Mouse (Mus musculus): ENCODE data around the gene Gm5089. TPM values are rescaled to one million over a fixed set of nuclear protein-coding genes. Genes with fewer than 3 reads are reported as not detected.

Gm5089 gene
- total RNA-seq, 2 experiments from 2014 or later: 0.28 to 0.34 TPM

DNA sequence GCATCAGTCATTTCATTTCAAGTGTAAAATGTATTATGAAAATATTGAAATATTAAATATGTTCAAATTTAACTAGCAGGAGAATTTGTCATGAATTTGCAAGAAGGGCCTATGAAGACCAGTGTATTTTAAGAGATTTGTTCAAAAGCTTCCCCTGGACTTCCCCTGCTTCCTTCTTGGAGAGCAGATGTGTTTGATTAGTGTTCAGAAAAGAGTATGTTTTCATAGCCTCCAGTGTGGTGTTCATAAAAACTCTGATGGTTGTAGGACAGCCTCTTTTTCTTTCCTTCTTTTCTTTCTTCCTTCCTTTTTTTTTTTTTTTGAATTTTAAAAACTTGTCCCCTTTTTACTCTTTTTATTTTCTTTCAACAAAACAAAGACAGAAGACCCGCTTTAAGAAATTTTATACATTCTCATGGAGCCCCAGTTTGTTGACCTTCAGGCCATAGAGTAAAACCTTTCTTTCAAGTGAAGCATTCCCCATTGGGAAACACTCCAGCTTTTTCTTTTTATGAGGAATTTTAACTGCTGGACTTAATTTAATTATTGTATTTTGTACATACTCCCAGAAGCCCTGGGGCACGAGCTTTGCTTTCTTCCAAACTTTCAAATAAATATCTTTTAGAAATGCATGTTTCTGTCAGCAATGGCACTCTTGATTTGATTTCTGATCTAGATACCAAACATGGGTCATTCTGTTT lies 37.9 kb downstream of the Gm5089 start:
- TF ChIP-seq CTCF (IDR thresholded peaks at IDR 0.05): no peak
- no peak overlapping the region for H3K27ac ChIP-seq
- DNase-seq (ENCODE audit: extremely low spot score in 1 of 2, low spot score in 2 of 2): no peak
- intact Hi-C loops (cut with DNase I): no loop called here
- H3K4me3 ChIP-seq: no peak overlapping the region

DNA sequence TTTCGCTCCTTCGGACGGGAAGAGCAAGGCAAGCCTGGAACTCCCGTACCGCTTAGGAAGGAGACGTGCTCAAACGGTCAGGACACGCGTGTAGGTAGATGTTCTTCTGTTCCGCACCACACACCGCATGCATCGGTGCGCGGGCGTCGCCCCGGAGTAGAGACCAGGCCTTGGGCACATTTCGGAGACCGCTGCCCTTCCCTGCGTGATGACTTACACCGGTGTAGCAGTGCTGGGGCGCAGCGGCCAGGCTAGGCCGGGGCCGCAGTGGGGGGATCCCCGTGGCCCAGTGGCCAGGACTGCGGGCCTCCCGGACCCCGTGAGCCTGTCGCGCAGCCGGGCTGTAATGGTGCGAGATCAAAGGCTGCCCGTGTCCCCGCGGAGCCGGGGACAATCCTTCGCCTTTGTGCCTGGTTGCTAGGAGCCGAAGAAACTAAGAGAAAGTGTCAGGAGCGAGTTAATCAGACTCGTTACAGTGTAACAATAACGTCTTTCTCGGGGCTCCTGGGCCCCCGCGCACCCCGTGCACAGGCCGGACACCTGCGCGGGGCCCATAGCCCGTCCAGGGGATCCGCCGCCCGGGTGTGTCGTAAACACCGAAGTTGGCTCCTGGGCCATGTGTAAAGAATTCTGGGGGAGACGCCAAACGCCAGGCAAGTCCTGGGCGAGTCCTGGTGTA lies 44.2 kb downstream of the Gm5089 start:
- peak; percentile 14 to 18 for DNase-seq (ENCODE audit: extremely low spot score in 1 of 2, low spot score in 2 of 2)
- Histone ChIP-seq H3K4me3 (peak overlapping the region; percentile 17), H3K27ac (peak overlapping the region; percentile 53; the same call in 1 of the 2 replicates)
- intact Hi-C loops (cut with DNase I): loop anchor here (1.0 to 10.0 kb wide), 2 partner anchors 44 to 182 kb away; no protein-coding TSS in a partner anchor
- no peak for TF ChIP-seq CTCF (IDR thresholded peaks at IDR 0.05)

- H3K4me3 ChIP-seq: peak overlapping the region; percentile 17
- intact Hi-C loops (cut with DNase I): loop anchor here (1.0 to 10.0 kb wide), 2 partner anchors 44 to 181 kb away; no protein-coding TSS in a partner anchor
- TF ChIP-seq CTCF (IDR thresholded peaks at IDR 0.05): no peak; the same call in none of the 2 replicates
- peak overlapping the region; percentile 53; the same call in 1 of the 2 replicates for H3K27ac ChIP-seq
- DNase-seq (ENCODE audit: extremely low spot score in 1 of 2, low spot score in 2 of 2): no peak
These were observed 44.9 kb downstream of the Gm5089 start for GRCm38 (mm10) chr14:122405897-122406540.

GRCm38 (mm10) chr14:122405236-122405635 lies 45.7 kb downstream of the Gm5089 start:
- no peak overlapping the region for H3K27ac ChIP-seq
- no peak for DNase-seq (ENCODE audit: extremely low spot score in 1 of 2, low spot score in 2 of 2)
- H3K4me3 ChIP-seq: no peak overlapping the region
- no peak for TF ChIP-seq CTCF (IDR thresholded peaks at IDR 0.05)
- intact Hi-C loops (cut with DNase I): loop anchor here (10.0 kb wide), 1 partner anchor 180 kb away; no protein-coding TSS in a partner anchor

DNA sequence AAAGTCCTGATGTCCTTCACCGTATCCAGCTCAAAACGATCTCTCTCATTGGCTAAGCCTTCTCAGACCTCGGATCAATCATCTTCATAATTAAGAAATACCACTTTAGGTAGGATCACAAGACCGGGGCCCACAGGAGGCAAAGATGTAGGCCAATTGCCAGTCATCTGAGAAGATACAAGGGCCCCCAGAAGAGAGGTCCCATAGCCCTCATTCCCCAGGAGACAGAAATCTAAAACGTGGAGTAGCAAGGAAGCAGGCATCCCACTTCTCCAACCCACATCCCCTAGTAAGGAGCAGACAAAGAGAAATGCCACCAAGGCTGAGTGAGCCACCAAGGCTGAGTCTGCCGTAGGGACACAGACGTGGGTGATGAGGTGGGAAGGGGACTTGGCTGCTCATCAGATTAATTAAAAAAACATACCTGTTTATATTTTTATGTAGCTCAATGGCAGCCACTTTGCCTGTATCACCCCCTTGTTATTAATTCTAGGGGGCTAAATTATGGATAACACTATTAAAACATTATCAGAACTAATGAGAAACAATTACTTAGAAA lies 46.2 kb downstream of the Gm5089 start:
- intact Hi-C loops (cut with DNase I): loop anchor here (10.0 kb wide), 1 partner anchor 180 kb away; no protein-coding TSS in a partner anchor
- Histone ChIP-seq H3K4me3 (no peak overlapping the region), H3K27ac (no peak overlapping the region)
- no peak for TF ChIP-seq CTCF (IDR thresholded peaks at IDR 0.05)
- no peak for DNase-seq (ENCODE audit: extremely low spot score in 1 of 2, low spot score in 2 of 2)

GRCm38 (mm10) chr14:122403422-122403940 lies 47.4 kb downstream of the Gm5089 start:
- TF ChIP-seq CTCF (IDR thresholded peaks at IDR 0.05): no peak
- Histone ChIP-seq H3K4me3 (no peak overlapping the region), H3K27ac (no peak overlapping the region; the same call in 1 of the 2 replicates)
- intact Hi-C loops (cut with DNase I): loop anchor here (10.0 kb wide), 1 partner anchor 179 kb away; no protein-coding TSS in a partner anchor
- no peak for DNase-seq (ENCODE audit: extremely low spot score in 1 of 2, low spot score in 2 of 2)

GRCm38 (mm10) chr14:122402716-122403258 lies 48.1 kb downstream of the Gm5089 start:
- no peak overlapping the region for H3K4me3 ChIP-seq
- H3K27ac ChIP-seq: no peak overlapping the region
- intact Hi-C loops (cut with DNase I): loop anchor here (10.0 kb wide), 1 partner anchor 178 kb away; no protein-coding TSS in a partner anchor
- DNase-seq (ENCODE audit: extremely low spot score in 1 of 2, low spot score in 2 of 2): no peak
- no peak for TF ChIP-seq CTCF (IDR thresholded peaks at IDR 0.05)

DNA sequence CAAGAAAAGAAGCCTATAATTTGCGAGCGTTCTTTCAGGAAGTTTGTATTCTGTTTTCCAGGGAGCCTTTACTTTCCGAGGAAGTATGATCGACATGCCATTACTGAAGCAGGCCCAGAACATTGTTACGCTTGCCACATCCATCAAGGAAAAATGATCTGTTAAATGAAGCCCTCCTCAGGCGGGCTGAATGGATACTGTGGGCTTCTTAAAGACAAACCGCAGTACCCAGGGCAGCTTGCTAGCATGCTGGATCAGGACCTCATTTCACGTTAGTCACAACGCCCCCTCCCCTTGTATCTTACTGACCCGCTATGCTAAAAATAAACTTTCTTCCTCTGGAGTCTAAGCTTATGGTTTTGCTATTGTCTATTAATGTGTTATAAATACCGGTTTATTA lies 49.0 kb downstream of the Gm5089 start:
- intact Hi-C loops (cut with DNase I): loop anchor here (10.0 kb wide), 1 partner anchor 177 kb away; no protein-coding TSS in a partner anchor
- H3K27ac ChIP-seq: no peak overlapping the region
- no peak for DNase-seq (ENCODE audit: extremely low spot score in 1 of 2, low spot score in 2 of 2)
- TF ChIP-seq CTCF (IDR thresholded peaks at IDR 0.05): no peak
- no peak overlapping the region for H3K4me3 ChIP-seq

DNA sequence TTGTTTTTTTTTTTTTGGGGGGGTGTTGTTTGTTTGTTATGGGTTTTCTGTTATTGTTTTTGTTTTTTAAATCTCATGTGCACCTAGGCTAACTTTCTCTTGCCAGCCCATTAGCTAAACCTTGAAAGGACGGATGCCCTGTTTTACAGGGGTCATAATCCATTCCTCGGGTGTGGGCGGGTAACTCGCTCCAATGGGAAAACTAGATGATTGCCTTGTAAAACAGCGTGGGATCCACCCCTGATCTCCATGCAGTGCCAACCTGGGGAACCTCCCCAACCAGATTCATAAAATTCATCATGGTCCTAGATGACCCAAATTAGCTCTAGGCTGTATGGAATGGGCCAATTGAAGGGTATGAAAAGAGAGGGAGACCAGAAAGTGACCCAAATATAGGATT lies 51.0 kb downstream of the Gm5089 start:
- intact Hi-C loops (cut with DNase I): loop anchor here (10.0 kb wide), 1 partner anchor 175 kb away; no protein-coding TSS in a partner anchor
- Histone ChIP-seq H3K4me3 (no peak overlapping the region), H3K27ac (no peak overlapping the region)
- no peak for DNase-seq (ENCODE audit: extremely low spot score in 1 of 2, low spot score in 2 of 2)
- TF ChIP-seq CTCF (IDR thresholded peaks at IDR 0.05): no peak

GRCm38 (mm10) chr14:122398676-122399075 lies 52.2 kb downstream of the Gm5089 start:
- no peak for TF ChIP-seq CTCF (IDR thresholded peaks at IDR 0.05)
- H3K27ac ChIP-seq: no peak overlapping the region
- no peak overlapping the region for H3K4me3 ChIP-seq
- no peak for DNase-seq (ENCODE audit: extremely low spot score in 1 of 2, low spot score in 2 of 2)
- intact Hi-C loops (cut with DNase I): no loop called here

- no peak overlapping the region for H3K27ac ChIP-seq
- no peak for DNase-seq (ENCODE audit: extremely low spot score in 1 of 2, low spot score in 2 of 2)
- H3K4me3 ChIP-seq: no peak overlapping the region
- TF ChIP-seq CTCF (IDR thresholded peaks at IDR 0.05): no peak
- intact Hi-C loops (cut with DNase I): no loop called here
These were observed 57.8 kb downstream of the Gm5089 start for GRCm38 (mm10) chr14:122393119-122393518.
